Mouse (Mus musculus) adrenal gland (tissue): ENCODE results near the gene Ubap2.

ENCODE experiments used
- intact Hi-C: fragments of 180-260 bp; cut with DNase I; formaldehyde crosslinking; loops from one replicate; pipeline ENCODE4 v1.15.1; 2025

The Ubap2 gene

GRCm38 (mm10) chr4:41268133-41268532 lies 6.8 kb downstream of the Ubap2 start:
- intact Hi-C loops, result no loop called here

GRCm38 (mm10) chr4:41266350-41266749 lies 8.6 kb downstream of the Ubap2 start:
- intact Hi-C loops, result no loop called here

GRCm38 (mm10) chr4:41260691-41261090 lies 14.3 kb downstream of the Ubap2 start:
- intact Hi-C loops, result no loop called here

- intact Hi-C loops, result no loop called here
These were observed 15.9 kb downstream of the Ubap2 start for GRCm38 (mm10) chr4:41259019-41259418.

GRCm38 (mm10) chr4:41257752-41258151 lies 17.2 kb downstream of the Ubap2 start:
- intact Hi-C loops, result no loop called here

- intact Hi-C loops, result no loop called here
These were observed 19.3 kb downstream of the Ubap2 start for GRCm38 (mm10) chr4:41255564-41256210.

GRCm38 (mm10) chr4:41253756-41254155 lies 21.2 kb downstream of the Ubap2 start:
- intact Hi-C loops, result no loop called here

DNA sequence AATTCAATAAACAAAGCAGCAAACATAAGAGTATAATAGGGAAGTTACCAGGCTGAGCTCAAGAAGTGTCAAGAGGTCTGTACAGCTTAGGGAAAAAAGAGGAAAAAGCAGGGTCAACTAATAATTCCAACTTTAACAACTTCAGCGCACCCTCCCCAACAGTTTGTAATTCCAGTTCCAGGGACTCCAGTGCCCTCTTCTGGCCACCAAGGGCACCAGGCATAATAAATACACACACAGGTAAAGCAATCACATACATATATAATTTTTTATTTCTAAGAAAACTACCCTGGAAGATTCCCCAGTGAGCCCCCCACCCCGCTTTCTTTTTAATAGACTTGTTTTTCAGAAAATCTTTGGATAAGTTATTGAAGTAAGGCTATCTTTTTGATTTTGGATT lies 29.5 kb downstream of the Ubap2 start:
- intact Hi-C loops, result no loop called here

DNA sequence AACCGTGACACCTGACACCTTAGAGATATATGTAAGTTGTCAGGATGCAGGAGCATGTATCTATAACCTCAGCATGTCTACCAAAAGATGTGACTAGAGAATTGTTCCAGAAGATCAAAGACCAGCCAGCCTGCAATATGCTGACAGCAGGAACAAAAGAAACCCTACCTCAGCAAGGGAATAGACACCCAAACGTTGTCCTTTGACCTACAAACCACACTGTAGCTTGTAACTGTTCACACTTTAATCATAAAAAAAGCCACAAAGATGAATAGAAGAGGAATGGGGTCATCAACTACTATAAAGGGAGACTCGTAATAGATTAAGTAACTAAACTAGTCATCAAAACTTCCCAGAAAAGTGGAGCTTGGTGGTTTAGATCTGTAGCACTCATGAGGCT lies 34.0 kb downstream of the Ubap2 start:
- intact Hi-C loops, result no loop called here

- intact Hi-C loops, result no loop called here
These were observed 39.3 kb downstream of the Ubap2 start for GRCm38 (mm10) chr4:41235621-41236020.

DNA sequence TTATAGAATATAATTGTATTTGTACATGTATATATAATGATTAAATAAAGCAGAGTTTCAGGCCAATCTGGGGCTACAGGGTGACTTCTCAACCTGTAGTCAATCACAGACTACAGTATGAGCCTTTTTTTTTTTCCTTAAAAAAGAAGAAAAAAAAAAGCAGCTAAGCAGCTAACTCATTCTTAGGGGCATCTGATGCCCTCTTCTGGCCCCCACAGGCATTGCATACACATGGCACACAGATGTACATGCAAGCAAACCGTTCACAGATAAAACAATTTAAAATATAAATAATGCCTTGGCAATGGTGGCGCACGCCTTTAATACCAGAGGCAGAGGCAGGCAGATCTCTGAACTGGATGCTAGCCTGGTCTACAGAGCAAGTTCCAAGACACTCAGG lies 48.6 kb downstream of the Ubap2 start:
- intact Hi-C loops, result loop anchor here (5.0 kb wide), 2 partner anchors 61 to 179 kb away; partner anchors contain the start of gene Aqp7

GRCm38 (mm10) chr4:41225412-41225811 lies 49.5 kb downstream of the Ubap2 start:
- intact Hi-C loops, result loop anchor here (5.0 kb wide), 2 partner anchors 62 to 178 kb away; partner anchors contain the start of gene Aqp7

- intact Hi-C loops, result no loop called here
These were observed 66.9 kb downstream of the Ubap2 start for GRCm38 (mm10) chr4:41208050-41208449.

DNA sequence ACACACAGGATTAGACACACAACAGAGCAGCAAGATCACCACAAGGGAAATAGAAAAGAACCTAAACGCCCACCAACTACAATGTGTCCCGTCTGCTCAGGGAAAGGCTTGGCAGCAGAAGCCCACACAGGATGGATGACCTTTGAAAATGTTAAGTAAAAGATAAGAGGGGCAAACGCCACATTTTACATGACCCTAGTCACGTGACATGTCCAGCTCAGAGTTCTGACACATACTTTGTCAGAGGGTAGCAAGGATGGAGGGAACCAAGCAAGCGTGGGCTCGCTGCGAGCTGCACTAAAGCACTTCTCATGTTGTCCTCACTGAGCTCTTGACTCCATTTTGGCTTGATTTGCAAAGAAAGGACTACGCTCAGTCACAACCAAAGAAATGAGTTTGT lies 69.2 kb downstream of the Ubap2 start:
- intact Hi-C loops, result no loop called here

DNA sequence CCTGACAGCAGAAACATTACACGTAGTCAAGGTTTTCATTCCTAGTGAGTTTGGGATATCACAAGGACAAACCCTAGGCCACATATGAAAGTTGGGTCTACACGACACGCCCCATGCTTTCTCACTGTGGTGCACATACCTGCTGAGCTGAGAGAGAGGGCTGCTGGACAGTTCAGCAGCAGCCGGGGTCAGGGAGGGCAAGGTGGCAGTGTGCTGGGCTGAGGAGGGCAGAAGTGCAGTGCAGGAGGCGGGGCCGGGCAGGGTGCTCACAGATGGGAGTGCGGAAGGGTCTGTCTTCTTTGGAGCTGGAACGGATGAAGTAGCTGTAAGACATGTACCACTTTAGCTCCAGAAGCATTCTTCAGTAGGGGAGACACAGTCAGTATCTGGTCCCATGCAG lies 72.8 kb downstream of the Ubap2 start:
- intact Hi-C loops, result no loop called here

DNA sequence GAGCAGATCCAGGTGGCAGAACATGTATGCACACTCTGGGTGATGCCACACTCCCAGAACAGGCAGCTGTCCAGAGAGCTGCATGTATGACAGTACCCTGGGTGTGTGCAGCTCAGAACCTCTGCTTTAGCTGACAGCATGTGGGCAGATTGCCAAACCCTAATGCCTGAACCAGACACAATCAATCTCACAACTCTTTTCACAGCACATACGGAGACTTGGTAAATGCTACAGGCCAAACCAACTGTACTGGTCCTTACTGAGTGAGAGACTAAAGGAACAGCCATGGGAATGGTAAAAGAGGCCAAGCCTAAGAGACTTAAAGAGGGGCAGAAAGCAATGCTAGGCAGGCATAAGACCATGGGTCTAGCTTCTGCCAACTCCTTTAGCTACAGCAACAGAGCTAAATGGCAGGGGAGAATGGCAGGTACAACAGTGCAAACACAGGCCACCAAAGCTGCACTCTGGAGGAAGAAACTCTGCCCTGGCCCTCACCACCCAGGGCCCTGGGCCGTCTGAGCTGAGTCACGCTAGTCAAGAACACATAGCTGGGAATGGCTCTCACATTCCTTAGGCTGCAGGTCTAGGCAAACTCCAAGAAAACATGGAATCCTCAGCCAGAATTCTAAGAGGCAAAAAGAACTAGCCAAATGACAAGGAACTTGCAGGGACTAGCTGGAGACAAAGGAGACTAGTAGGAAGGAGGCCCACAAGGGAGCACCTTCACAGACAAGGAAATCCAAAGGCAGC lies 77.9 kb downstream of the Ubap2 start:
- intact Hi-C loops, result no loop called here

GRCm38 (mm10) chr4:41195328-41195727 lies 79.6 kb downstream of the Ubap2 start:
- intact Hi-C loops, result no loop called here

DNA sequence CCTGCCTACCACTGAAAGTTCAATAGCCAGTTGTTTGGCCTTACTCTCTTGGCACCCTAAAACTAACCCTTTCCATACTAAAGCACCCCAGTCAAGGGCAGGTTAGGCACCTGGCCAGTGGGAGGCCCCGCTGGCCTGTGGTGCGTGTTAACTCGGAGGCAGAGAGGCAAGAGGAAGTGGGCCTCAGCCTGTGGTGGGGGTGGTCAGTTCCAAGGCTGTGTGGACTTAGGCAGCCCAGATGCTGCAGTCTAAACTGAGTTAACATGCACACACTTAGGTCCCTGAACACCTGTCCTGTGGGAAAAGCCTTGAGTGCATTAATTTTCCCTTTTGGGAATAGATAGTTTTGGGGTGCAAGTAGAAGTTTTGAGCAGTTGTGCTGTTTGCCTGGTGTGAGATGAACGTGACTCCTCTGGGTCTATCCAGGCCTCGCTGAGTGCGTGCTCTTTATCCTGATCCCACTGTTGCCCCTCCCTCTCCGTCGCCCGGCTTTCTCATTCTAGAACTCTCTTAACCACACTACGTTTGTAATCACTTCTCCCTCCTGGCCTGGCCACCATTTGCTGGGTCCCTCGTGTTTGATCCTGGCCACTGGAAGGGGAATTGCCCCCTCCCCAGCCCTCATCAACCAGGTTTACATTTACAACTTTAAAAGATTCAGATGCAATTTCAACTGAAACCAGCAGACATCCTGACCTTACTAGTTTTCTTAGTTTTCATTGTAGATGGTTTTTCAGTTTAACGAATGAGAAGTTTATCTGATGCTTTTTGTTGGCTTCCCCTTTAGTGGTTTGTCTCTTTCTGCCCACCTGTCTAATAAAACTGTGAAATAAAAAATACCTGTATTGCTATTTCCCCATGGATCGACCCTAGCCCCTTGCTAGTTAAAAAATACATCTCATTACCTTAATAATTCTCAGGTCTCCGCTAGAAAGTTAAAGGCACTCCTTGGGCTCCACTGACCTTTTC lies 82.1 kb downstream of the Ubap2 start:
- intact Hi-C loops, result no loop called here

- intact Hi-C loops, result no loop called here
These were observed 85.1 kb downstream of the Ubap2 start for GRCm38 (mm10) chr4:41189809-41190208.

DNA sequence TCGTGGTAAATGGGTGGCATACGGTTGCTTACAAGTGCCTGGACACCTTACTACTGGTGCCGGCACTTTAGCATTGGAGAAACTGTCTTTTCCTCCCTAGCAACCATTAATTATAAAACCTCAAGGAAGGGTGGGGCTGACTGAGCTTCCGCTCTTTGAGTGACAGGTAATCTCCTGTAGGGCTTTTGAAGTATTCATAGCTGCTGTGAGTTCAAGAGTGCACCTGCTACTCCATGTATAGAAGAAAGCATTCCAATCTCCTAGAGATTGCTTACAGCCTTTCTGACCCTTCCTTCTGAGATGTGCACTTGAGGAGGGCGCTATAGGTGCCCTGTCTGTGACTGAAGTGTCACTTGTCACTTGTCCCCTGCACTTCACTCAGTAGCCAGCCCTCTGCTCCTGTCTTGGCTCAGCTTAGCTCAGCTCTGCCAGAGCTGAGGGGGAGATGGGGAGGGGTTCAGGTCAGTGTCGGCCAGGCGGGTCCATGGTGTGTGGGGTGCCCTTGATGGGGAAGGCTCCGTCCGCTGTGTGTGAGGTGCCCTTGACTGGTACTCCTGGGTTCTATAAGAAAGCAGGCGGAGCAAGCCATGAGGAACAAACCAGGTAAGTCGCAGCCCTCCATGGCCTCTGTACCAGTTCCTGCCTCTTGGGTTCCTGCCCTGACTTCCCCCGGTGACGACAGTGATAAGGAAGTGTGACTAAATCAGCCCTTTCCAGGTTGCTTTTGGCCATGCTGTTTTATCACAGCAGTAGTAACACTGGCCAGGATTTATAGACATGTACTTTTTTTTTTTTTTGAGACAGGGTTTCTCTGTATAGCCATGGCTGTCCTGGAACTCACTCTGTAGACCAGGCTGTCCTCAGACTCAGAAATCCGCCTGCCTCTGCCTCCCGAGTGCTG lies 94.9 kb downstream of the Ubap2 start:
- intact Hi-C loops, result no loop called here

DNA sequence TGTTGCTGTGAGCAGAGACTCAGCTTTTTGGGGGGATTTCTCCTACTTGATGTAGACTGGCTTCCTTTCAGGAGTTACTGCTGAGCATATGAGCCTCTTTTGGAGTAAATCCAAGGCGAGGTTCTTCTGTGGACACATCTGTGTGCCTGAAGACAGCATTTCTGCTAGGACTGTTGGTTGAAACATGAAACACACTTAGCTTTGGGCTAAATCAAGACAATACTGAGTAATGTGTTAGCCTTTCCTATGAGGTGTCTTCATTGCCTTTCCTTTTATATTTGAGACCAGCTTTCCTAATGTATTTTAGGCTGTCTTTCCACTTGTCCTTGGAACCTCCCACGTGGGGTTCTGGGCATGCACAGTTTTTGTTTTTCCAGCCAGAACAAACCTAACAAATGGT lies 100.3 kb downstream of the Ubap2 start:
- intact Hi-C loops, result no loop called here
